Mouse (Mus musculus): ENCODE measurements at regions not wholly inside any gene's neighbourhood (a gene's known extent, or its start where the extent isn't known, plus 50 kb on each side); places are given as distances from the start of the nearest gene placed in this dataset.
A peak's percentile ranks its signal among the peaks of the same experiment; 100 is the strongest.
"Not testable (repeated sequence)": the region's sequence is repeated elsewhere in the genome, so short reads cannot be mapped to it uniquely, and the experiment has no call there.

DNA sequence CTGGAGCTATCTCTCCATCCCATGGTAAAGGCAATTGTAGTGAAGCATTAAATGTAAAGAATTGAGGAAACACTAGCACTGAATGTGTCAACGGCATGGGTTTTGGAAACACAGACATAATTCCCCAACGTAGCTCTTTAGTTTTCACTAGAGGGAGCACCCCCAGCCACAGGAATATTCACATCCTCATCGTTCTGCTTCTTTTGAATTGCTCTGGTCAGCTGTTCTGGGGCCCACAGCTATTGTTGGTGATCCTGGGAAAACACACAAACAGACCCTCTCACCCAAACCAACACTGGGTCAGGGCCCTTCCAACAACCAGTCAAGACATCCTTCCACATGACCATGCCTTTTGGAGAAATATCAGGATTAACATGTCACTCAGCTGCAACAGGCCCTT, 119.7 kb downstream of the Impg2 start:
- DNase-seq (ENCODE audit: extremely low spot score in 1 of 2, low spot score in 2 of 2); intact Hi-C loops (cut with DNase I): not testable (repeated sequence)

- no peak for DNase-seq (ENCODE audit: extremely low spot score in 1 of 2, low spot score in 2 of 2)
- intact Hi-C loops (cut with DNase I) = no loop called here
Observed at GRCm38 (mm10) chr16:56349415-56349814, 128.3 kb upstream of the Abi3bp start.

DNA sequence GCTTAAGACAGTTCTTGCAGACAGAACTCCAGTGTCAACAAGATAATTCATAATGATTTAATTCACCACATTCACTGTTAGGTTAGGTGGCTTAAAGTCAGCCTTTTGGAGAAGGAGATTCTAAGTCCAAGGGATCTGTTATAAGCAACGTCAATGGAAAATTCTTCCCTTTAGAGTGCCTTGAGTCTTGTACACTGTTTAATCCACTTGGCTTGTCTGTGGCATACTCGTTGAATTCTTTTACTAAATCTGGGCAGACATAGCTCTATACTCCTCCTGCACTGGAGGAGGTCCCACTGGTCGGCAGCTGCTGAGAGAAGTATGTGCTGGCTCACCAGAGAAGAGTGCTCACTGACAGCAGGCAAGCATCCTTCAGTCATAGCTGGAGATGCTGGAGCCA, 124.8 kb upstream of the Abi3bp start:
- intact Hi-C loops (cut with DNase I) = no loop called here
- no peak for DNase-seq (ENCODE audit: extremely low spot score in 1 of 2, low spot score in 2 of 2)

DNA sequence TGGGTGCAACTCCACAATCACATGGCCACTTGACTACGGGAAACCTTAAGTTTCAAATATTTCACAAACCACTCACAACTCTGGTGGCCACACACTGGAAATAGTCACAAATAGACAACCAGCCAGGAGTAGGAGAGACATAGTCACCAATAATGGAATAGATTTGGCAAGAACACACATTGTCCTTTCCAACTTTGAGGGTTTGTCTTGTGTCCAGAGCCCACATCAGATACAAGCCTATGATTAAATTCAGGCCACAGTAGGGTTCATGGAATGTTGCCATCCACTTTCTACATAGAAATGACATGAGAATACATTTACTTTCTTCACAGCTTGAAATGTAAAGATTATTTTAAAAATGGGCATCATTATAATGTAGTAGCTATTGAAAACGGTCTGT, 118.6 kb upstream of the Abi3bp start:
- intact Hi-C loops (cut with DNase I) = no loop called here
- DNase-seq (ENCODE audit: extremely low spot score in 1 of 2, low spot score in 2 of 2) = no peak

DNA sequence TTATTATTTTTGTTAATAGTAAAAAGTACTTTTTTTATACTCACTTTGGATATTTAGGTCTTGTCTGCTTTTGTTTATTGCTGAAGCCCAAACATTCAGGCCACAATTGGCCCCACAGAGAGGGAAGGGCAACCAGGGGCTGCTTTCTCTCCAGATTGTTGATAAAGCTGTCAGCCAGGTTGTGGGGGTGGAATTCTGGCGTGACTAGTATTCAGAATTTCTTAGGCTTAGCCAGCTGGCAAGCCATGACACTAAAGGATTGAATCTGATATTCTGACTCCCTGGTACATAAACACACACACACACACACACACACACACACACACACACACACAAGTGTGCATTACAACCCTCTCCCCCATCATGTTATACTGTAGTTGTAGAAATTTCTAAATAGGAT, 116.7 kb upstream of the Abi3bp start:
- intact Hi-C loops (cut with DNase I) = no loop called here
- no peak for DNase-seq (ENCODE audit: extremely low spot score in 1 of 2, low spot score in 2 of 2)

- DNase-seq (ENCODE audit: extremely low spot score in 1 of 2, low spot score in 2 of 2) = no peak
- intact Hi-C loops (cut with DNase I) = no loop called here
Observed at GRCm38 (mm10) chr16:56378356-56378755, 99.3 kb upstream of the Abi3bp start.

- intact Hi-C loops (cut with DNase I) = no loop called here
- DNase-seq (ENCODE audit: extremely low spot score in 1 of 2, low spot score in 2 of 2) = no peak
Observed at GRCm38 (mm10) chr16:56380680-56381079, 97.0 kb upstream of the Abi3bp start.

DNA sequence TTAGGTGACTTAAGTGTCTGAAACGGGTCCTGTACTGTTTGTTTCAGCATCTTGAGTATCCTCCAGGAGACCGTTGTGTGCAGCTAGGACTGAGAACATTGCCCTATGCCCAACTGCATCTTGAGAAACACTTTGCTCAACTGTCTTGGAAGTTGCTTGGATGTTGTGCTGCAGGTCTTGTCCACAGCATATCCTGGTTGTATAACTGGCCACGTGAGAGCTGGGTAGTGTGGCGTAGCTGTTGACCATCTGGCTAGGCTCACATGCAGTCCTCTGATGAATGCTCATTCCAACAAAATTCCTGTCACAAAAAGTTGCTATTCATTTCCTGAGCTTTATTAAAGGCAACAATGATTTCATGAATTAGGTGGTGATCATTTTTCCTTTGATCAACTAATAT, 91.1 kb upstream of the Abi3bp start:
- DNase-seq (ENCODE audit: extremely low spot score in 1 of 2, low spot score in 2 of 2) = no peak

GRCm38 (mm10) chr16:56392843-56393242, 84.8 kb upstream of the Abi3bp start:
- DNase-seq (ENCODE audit: extremely low spot score in 1 of 2, low spot score in 2 of 2) = peak in 1 of 2 experiments; percentile 54
- intact Hi-C loops (cut with DNase I) = no loop called here

More for the DNA sequence above, 91.1 kb upstream of the Abi3bp start:
- intact Hi-C loops (cut with DNase I) = no loop called here

GRCm38 (mm10) chr16:56396586-56396985, 81.1 kb upstream of the Abi3bp start:
- intact Hi-C loops (cut with DNase I) = no loop called here
- no peak for DNase-seq (ENCODE audit: extremely low spot score in 1 of 2, low spot score in 2 of 2)

DNA sequence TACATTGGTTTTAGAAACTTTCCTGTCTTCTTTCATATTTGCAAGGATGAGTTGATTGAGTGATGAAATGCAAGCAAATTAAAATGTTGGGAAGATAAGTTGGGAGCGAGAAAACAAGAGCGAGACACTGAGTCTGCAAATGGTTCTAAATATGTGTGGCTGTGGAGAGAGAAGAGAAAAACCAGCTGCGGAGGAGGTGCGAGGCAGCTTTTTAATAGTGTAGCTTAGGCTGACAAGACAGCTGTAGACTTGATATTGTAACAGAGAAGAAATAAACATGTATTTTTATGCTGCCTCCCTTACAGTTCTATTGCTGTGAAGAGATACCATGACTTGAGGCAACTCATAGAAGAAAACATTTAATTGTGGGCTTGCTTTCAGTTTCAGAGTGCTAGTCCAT, 78.1 kb upstream of the Abi3bp start:
- DNase-seq (ENCODE audit: extremely low spot score in 1 of 2, low spot score in 2 of 2) = no peak
- intact Hi-C loops (cut with DNase I) = no loop called here

- DNase-seq (ENCODE audit: extremely low spot score in 1 of 2, low spot score in 2 of 2) = peak; percentile 26 to 39
- intact Hi-C loops (cut with DNase I) = no loop called here
Observed at GRCm38 (mm10) chr16:56423761-56424160, 53.9 kb upstream of the Abi3bp start.
